Mouse (Mus musculus) CH12.LX (cell line): ENCODE results near the gene Grb10. TPM values are rescaled to one million over a fixed set of nuclear protein-coding genes. Genes with fewer than 3 reads are reported as not detected.

Experiments
- DNase-seq: peaks from one replicate; pipeline ENCODE4 v3.0.0-alpha.2; 2013; ENCODE audit errors: extremely low read depth
- H3K27ac ChIP-seq: 2 replicates; pipeline ENCODE4 v1.5.1; 2012; ENCODE audit warnings: low read depth, mild to moderate bottlenecking, control low read depth, moderate library complexity; ENCODE audit not compliant: insufficient read depth
- H3K27me3 ChIP-seq: replicated peaks from 2 replicates; pipeline ENCODE3; 2012; ENCODE audit warnings: inconsistent platforms
- H3K36me3 ChIP-seq, 2 experiments: replicated peaks in 1 of 2; 2 replicates each; pipeline versions ENCODE3 to v1.6.1; 2012; ENCODE audit warnings: inconsistent platforms in 1 of 2, low read length in 1 of 2, mild to moderate bottlenecking in 1 of 2, mixed read lengths in 1 of 2, moderate library complexity in 1 of 2; ENCODE audit not compliant: control insufficient read depth in 1 of 2, insufficient read depth in 1 of 2
- H3K4me1 ChIP-seq, 2 experiments: 2 replicates each; pipeline ENCODE4 v1.6.1; 2012; ENCODE audit warnings: inconsistent platforms in 1 of 2, moderate library complexity in 1 of 2; ENCODE audit not compliant: insufficient read depth in 2 of 2, control insufficient read depth in 1 of 2
- H3K4me2 ChIP-seq: 2 replicates; pipeline ENCODE4 v1.6.1; 2012; ENCODE audit warnings: low read depth, mild to moderate bottlenecking, control low read depth; ENCODE audit not compliant: poor library complexity, insufficient read depth, severe bottlenecking
- H3K4me3 ChIP-seq, 3 experiments: fragments of 150-350 bp in 1 of 3; sonication (generic) in 1 of 3; replicated peaks in 1 of 3; 2 replicates each; pipeline versions ENCODE3 to v1.5.1; 2011 to 2012; ENCODE audit warnings: low read depth in 2 of 3, low read length in 2 of 3, mild to moderate bottlenecking in 2 of 3, moderate library complexity in 2 of 3, control low read depth in 1 of 3, improper control_type of control experiment in 1 of 3, inconsistent platforms in 1 of 3, mixed read lengths in 1 of 3; ENCODE audit not compliant: poor library complexity in 1 of 3
- H3K79me2 ChIP-seq: replicated peaks from 2 replicates; pipeline ENCODE4 v1.6.1; 2012; ENCODE audit warnings: mild to moderate bottlenecking, moderate library complexity; ENCODE audit not compliant: control insufficient read depth, poor library complexity, insufficient read depth, severe bottlenecking; ENCODE audit errors: extremely low read depth
- H3K9ac ChIP-seq: 2 replicates; pipeline ENCODE4 v1.6.1; 2012; ENCODE audit warnings: low read depth, mild to moderate bottlenecking, control low read depth, moderate library complexity; ENCODE audit not compliant: insufficient read depth
- H3K9me3 ChIP-seq: replicated peaks from 2 replicates; pipeline ENCODE3; 2012; ENCODE audit warnings: low read length, inconsistent platforms, mixed read lengths
- BHLHE40 ChIP-seq: IDR thresholded peaks from 2 replicates; pipeline ENCODE4 v1.6.1; 2011; ENCODE audit warnings: mild to moderate bottlenecking, low read depth, low read length, improper control_type of control experiment
- CHD1 ChIP-seq: IDR thresholded peaks from 2 replicates; pipeline ENCODE4 v1.6.1; 2012; ENCODE audit warnings: low read depth, low read length, improper control_type of control experiment, inconsistent platforms
- CHD2 ChIP-seq: IDR thresholded peaks from 2 replicates; pipeline ENCODE4 v1.6.1; 2011; ENCODE audit warnings: low read length, improper control_type of control experiment
- CTCF ChIP-seq, 2 experiments: IDR thresholded peaks in 1 of 2; conservative IDR thresholded peaks in 1 of 2; 2 replicates each; pipeline ENCODE4 v1.5.1; 2011 to 2012; ENCODE audit warnings: low read depth in 2 of 2, low read length in 2 of 2, improper control_type of control experiment in 1 of 2, inconsistent platforms in 1 of 2, mild to moderate bottlenecking in 1 of 2, moderate library complexity in 1 of 2
- E2F4 ChIP-seq: IDR thresholded peaks from 2 replicates; pipeline ENCODE4 v1.6.1; 2011; ENCODE audit warnings: low read depth, low read length, improper control_type of control experiment; ENCODE audit not compliant: insufficient replicate concordance
- ELF1 ChIP-seq: IDR thresholded peaks from 2 replicates; pipeline ENCODE4 v1.6.1; 2014; ENCODE audit warnings: low read depth, mild to moderate bottlenecking, inconsistent platforms, low read length, improper control_type of control experiment
- EP300 ChIP-seq: IDR thresholded peaks from 2 replicates; pipeline ENCODE4 v1.6.1; 2011; ENCODE audit warnings: low read length, improper control_type of control experiment
- ETS1 ChIP-seq: conservative IDR thresholded peaks from 2 replicates; pipeline ENCODE4 v1.6.1; 2012; ENCODE audit warnings: low read depth, mild to moderate bottlenecking, inconsistent platforms, low read length, improper control_type of control experiment, moderate library complexity
- GABPA ChIP-seq: IDR thresholded peaks from 2 replicates; pipeline ENCODE4 v1.6.1; 2012; ENCODE audit warnings: low read depth, low read length, improper control_type of control experiment, inconsistent platforms; ENCODE audit not compliant: insufficient replicate concordance
- HCFC1 ChIP-seq: IDR thresholded peaks from 2 replicates; pipeline ENCODE4 v1.6.1; 2012; ENCODE audit warnings: low read depth, mild to moderate bottlenecking, inconsistent platforms, low read length, improper control_type of control experiment
- IRF4 ChIP-seq: IDR thresholded peaks from 2 replicates; pipeline ENCODE4 v1.6.1; 2014; ENCODE audit warnings: low read depth, mild to moderate bottlenecking, inconsistent platforms, low read length, improper control_type of control experiment
- JUN ChIP-seq: IDR thresholded peaks from 2 replicates; pipeline ENCODE4 v1.6.1; 2011; ENCODE audit warnings: low read depth, mild to moderate bottlenecking, low read length, improper control_type of control experiment, moderate library complexity; ENCODE audit not compliant: insufficient read depth
- JUND ChIP-seq: conservative IDR thresholded peaks from 2 replicates; pipeline ENCODE4 v1.6.1; 2011; ENCODE audit warnings: low read depth, low read length, improper control_type of control experiment
- KAT2A ChIP-seq: IDR thresholded peaks from 2 replicates; pipeline ENCODE4 v1.6.1; 2012; ENCODE audit warnings: low read length, improper control_type of control experiment, inconsistent platforms; ENCODE audit not compliant: insufficient replicate concordance
- MAFK ChIP-seq: IDR thresholded peaks from 2 replicates; pipeline ENCODE4 v1.6.1; 2011; ENCODE audit warnings: low read length, improper control_type of control experiment; ENCODE audit not compliant: insufficient replicate concordance
- MAX ChIP-seq: IDR thresholded peaks from 2 replicates; pipeline ENCODE4 v1.6.1; 2011; ENCODE audit warnings: low read length, improper control_type of control experiment
- MAZ ChIP-seq: IDR thresholded peaks from 2 replicates; pipeline ENCODE4 v1.6.1; 2012; ENCODE audit warnings: low read depth, mild to moderate bottlenecking, inconsistent platforms, low read length, improper control_type of control experiment, moderate library complexity
- MEF2A ChIP-seq: IDR thresholded peaks from 2 replicates; pipeline ENCODE4 v1.6.1; 2014; ENCODE audit warnings: low read depth, mild to moderate bottlenecking, inconsistent platforms, low read length, improper control_type of control experiment, borderline replicate concordance
- MXI1 ChIP-seq: IDR thresholded peaks from 2 replicates; pipeline ENCODE4 v1.6.1; 2011; ENCODE audit warnings: mild to moderate bottlenecking, low read depth, low read length, improper control_type of control experiment
- MYC ChIP-seq: IDR thresholded peaks from 2 replicates; pipeline ENCODE4 v1.6.1; 2011; ENCODE audit warnings: low read depth, mild to moderate bottlenecking, improper control_type of control experiment, low read length
- NELFE ChIP-seq: IDR thresholded peaks from 2 replicates; pipeline ENCODE4 v1.6.1; 2011; ENCODE audit warnings: low read depth, low read length, improper control_type of control experiment
- NRF1 ChIP-seq: IDR thresholded peaks from 2 replicates; pipeline ENCODE4 v1.6.1; 2014; ENCODE audit warnings: low read depth, mild to moderate bottlenecking, inconsistent platforms, low read length, improper control_type of control experiment, moderate library complexity
- PAX5 ChIP-seq: IDR thresholded peaks from 2 replicates; pipeline ENCODE4 v1.6.1; 2012; ENCODE audit warnings: low read length, inconsistent platforms, mixed read lengths
- POLR2A ChIP-seq: IDR thresholded peaks from 2 replicates; pipeline ENCODE4 v1.6.1; 2011; ENCODE audit warnings: low read depth, mild to moderate bottlenecking, improper control_type of control experiment, low read length
- POLR2AphosphoS2 ChIP-seq: IDR thresholded peaks from 2 replicates; pipeline ENCODE4 v1.6.1; 2011; ENCODE audit warnings: low read depth, low read length, improper control_type of control experiment
- RAD21 ChIP-seq: IDR thresholded peaks from 2 replicates; pipeline ENCODE4 v1.6.1; 2011; ENCODE audit warnings: low read depth, mild to moderate bottlenecking, low read length, improper control_type of control experiment, moderate library complexity
- RCOR1 ChIP-seq: conservative IDR thresholded peaks from 2 replicates; pipeline ENCODE4 v1.6.1; 2012; ENCODE audit warnings: low read depth, mild to moderate bottlenecking, inconsistent platforms, low read length, improper control_type of control experiment
- SIN3A ChIP-seq: IDR thresholded peaks from 2 replicates; pipeline ENCODE4 v1.6.1; 2012; ENCODE audit warnings: low read length, improper control_type of control experiment, inconsistent platforms
- TBP ChIP-seq: conservative IDR thresholded peaks from 2 replicates; pipeline ENCODE4 v1.6.1; 2011; ENCODE audit warnings: low read depth, low read length, improper control_type of control experiment
- TCF12 ChIP-seq: IDR thresholded peaks from 2 replicates; pipeline ENCODE4 v1.6.1; 2014; ENCODE audit warnings: low read depth, mild to moderate bottlenecking, inconsistent platforms, low read length, improper control_type of control experiment
- UBTF ChIP-seq: IDR thresholded peaks from 2 replicates; pipeline ENCODE4 v1.6.1; 2012; ENCODE audit warnings: low read depth, mild to moderate bottlenecking, inconsistent platforms, low read length, improper control_type of control experiment, moderate library complexity
- USF1 ChIP-seq: IDR thresholded peaks from 2 replicates; pipeline ENCODE4 v1.6.1; 2014; ENCODE audit warnings: low read depth, mild to moderate bottlenecking, inconsistent platforms, low read length, improper control_type of control experiment
- USF2 ChIP-seq: conservative IDR thresholded peaks from 2 replicates; pipeline ENCODE4 v1.6.1; 2011; ENCODE audit warnings: low read depth, low read length, improper control_type of control experiment
- ZC3H11A ChIP-seq: IDR thresholded peaks from 2 replicates; pipeline ENCODE4 v1.6.1; 2012; ENCODE audit warnings: low read depth, mild to moderate bottlenecking, inconsistent platforms, low read length, improper control_type of control experiment
- ZKSCAN1 ChIP-seq: IDR thresholded peaks from 2 replicates; pipeline ENCODE4 v1.6.1; 2012; ENCODE audit warnings: low read depth, inconsistent platforms, low read length, improper control_type of control experiment, borderline replicate concordance
- ZMIZ1 ChIP-seq: IDR thresholded peaks from 2 replicates; pipeline ENCODE4 v1.6.1; 2012; ENCODE audit warnings: low read depth, mild to moderate bottlenecking, inconsistent platforms, low read length, improper control_type of control experiment
- ZNF384 ChIP-seq: IDR thresholded peaks from 2 replicates; pipeline ENCODE4 v1.6.1; 2012; ENCODE audit warnings: low read depth, low read length, improper control_type of control experiment, inconsistent platforms
- dilution Hi-C: fragments of 300-500 bp; cut with MboI; formaldehyde crosslinking; loops from 2 replicates; pipeline ENCODE4 v1.14.3; 2020; ENCODE audit warnings: low sequenced_read_pairs; ENCODE audit not compliant: extremely low pct_unique_long_range_greater_than_20kb, extremely low pct_ligation_motif_present
- in situ Hi-C: fragments of 300-500 bp; cut with MboI; formaldehyde crosslinking; loops from 3 replicates; pipeline ENCODE4 v1.14.3; 2019; ENCODE audit warnings: low sequenced_read_pairs, low pct_ligation_motif_present, low pct_unique_long_range_greater_than_20kb, mixed read lengths
- polyA plus RNA-seq: library from polyadenylated mRNA; unstranded; fragments of >175 nt; gene quantifications from 2 replicates; pipeline ENCODE4 v1.2.1, GENCODE M21; 2012; ENCODE audit warnings: low read depth; ENCODE audit not compliant: insufficient read length
- total RNA-seq, 2 experiments: library from RNA; depleted of rRNA; stranded (reverse); fragments of 300-350 nt in 1 of 2; fragments of >200 nt in 1 of 2; gene quantifications; 2 replicates each; pipeline ENCODE4 v1.2.3; 2012 to 2014

The Grb10 gene
- total and polyA plus RNA-seq, 3 experiments = 38.4 to 189 (median 137) TPM

DNA sequence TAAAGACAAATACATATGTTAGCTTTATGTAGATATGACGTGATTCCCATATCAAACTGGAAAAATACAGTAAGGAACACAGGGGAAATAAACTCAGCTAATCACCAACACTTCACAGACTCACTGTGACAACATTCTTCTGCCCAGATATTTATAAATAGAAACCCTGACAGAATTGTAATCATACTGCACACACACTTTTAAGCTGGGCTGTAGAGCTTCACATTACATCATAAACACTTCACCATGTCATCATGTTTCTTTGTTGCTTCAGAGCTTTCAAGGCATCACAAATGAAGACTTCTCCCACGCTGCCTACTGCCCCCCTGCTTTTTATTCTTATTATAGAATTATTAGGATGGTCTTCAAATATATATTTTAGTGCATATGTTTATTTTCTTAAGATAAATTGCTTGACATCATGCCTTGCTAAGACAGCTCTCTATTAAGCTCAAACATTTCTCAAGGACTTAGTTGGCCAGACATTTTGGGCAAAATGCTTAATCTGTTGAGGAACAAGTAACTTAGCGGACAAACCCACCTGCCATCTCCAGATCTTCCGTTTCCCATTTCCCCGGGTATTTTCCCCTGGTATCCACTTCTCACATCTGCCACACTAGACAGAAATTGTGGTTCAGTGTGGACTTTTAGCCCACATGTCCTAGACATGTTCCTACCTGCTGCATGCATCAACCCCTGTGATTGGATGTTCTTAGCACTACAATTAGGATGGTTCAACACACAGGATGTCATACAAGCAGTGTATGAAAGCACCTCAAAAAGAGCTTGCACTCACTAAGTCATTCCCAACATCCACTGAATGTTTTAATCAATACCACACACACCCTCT is 81.0 kb downstream of the Grb10 start:
- Histone ChIP-seq H3K79me2 (no peaks in the 10 kb centered on the region), H3K4me2 (peak overlapping the region; percentile 47; the same call in 1 of the 2 replicates), H3K27ac (peak overlapping the region; percentile 81), H3K4me3 (peak overlapping the region in 2 of 3 experiments; percentile 30 to 46), H3K36me3 (peaks cover 2 to 19% of the 10 kb centered on the region in 2 experiments), H3K9me3 (no peaks in the 10 kb centered on the region), H3K27me3 (no peaks in the 10 kb centered on the region), H3K4me1 (peaks cover 39 to 91% of the 10 kb centered on the region in 2 experiments), H3K9ac (peak overlapping the region; percentile 95)
- in situ Hi-C loops (loop anchor here (25.0 kb wide), 1 partner anchor 270 kb away; the partner anchor contains the start of gene Ikzf1), dilution Hi-C loops (loop anchor here (25.0 kb wide), 1 partner anchor 145 kb away; the partner anchor contains the start of gene Fignl1)
- peak; percentile 76 for DNase-seq
- TF ChIP-seq RCOR1 (peak; percentile 76; the same call in 1 of the 2 replicates), USF1 (no peak), IRF4 (peak; percentile 70; the same call in 1 of the 2 replicates), POLR2AphosphoS2 (no peak), BHLHE40 (0 out of 2 replicates have a peak, but pooled peaks have one; percentile 40), GABPA (peak; percentile 51), ZKSCAN1 (no peak), POLR2A (peak; percentile 51), E2F4 (no peak), MXI1 (no peak; the same call in 1 of the 2 replicates), ZNF384 (no peak), CHD1 (peak; percentile 83), ETS1 (peak; percentile 60; the same call in 1 of the 2 replicates), MAX (peak; percentile 82), PAX5 (no peak), MYC (peak; percentile 85), CHD2 (peak; percentile 46; the same call in 1 of the 2 replicates), JUND (peak; percentile 7), ZC3H11A (no peak), USF2 (no peak), ELF1 (0 out of 2 replicates have a peak, but pooled peaks have one; percentile 5), MEF2A (peak; percentile 68; the same call in 1 of the 2 replicates), TCF12 (peak; percentile 93), TBP (peak; percentile 88; the same call in 1 of the 2 replicates), MAZ (no peak), NELFE (0 out of 2 replicates have a peak, but pooled peaks have one; percentile 7), EP300 (peak; percentile 84), ZMIZ1 (0 out of 2 replicates have a peak, but pooled peaks have one; percentile 72), RAD21 (no peak; the same call in 1 of the 2 replicates), JUN (peak; percentile 44; the same call in 1 of the 2 replicates), UBTF (no peak), HCFC1 (no peak), SIN3A (no peak; the same call in 1 of the 2 replicates), KAT2A (no peak), NRF1 (no peak), CTCF (conservative IDR thresholded peaks at IDR 0.05 in 1 of 2, IDR thresholded peaks at IDR 0.05 in 1 of 2; ENCODE audit: low read depth in 2 of 2, low read length in 2 of 2) (no peak), MAFK (no peak; the same call in 1 of the 2 replicates)
